Mouse (Mus musculus) myocyte (in vitro differentiated cells): ENCODE measurements around the gene Gstt4. TPM values are rescaled to one million over a fixed set of nuclear protein-coding genes. Genes with fewer than 3 reads are reported as not detected.

Source experiments
- H3K27me3 ChIP-seq: one replicate; pipeline ENCODE4 v1.6.1; 2011; ENCODE audit not compliant: control insufficient read depth, insufficient read depth, insufficient read length
- H3K36me3 ChIP-seq: one replicate; pipeline ENCODE4 v1.6.1; 2011; ENCODE audit not compliant: control insufficient read depth, insufficient read depth
- H3K4me2 ChIP-seq: one replicate; pipeline ENCODE4 v1.6.1; 2011; ENCODE audit warnings: low read depth, control low read depth
- H3K4me3 ChIP-seq: one replicate; pipeline ENCODE4 v1.5.1; 2011; ENCODE audit warnings: mild to moderate bottlenecking, control low read depth, moderate library complexity
- H3K79me2 ChIP-seq: one replicate; pipeline ENCODE4 v1.6.1; 2011; ENCODE audit not compliant: control insufficient read depth, insufficient read depth
- H3ac ChIP-seq: one replicate; pipeline ENCODE4 v1.6.1; 2011; ENCODE audit not compliant: control insufficient read depth, insufficient read length
- CEBPB ChIP-seq: IDR thresholded peaks from 2 replicates; pipeline ENCODE4 v1.6.1; 2011; ENCODE audit warnings: mild to moderate bottlenecking, moderate library complexity; ENCODE audit not compliant: poor library complexity, insufficient read depth, severe bottlenecking
- E2F4 ChIP-seq: IDR thresholded peaks from one replicate; pipeline ENCODE4 v1.6.1; 2011; ENCODE audit warnings: mild to moderate bottlenecking, control low read depth, moderate library complexity; ENCODE audit not compliant: insufficient read depth
- MAX ChIP-seq: IDR thresholded peaks from one replicate; pipeline ENCODE4 v1.6.1; 2011; ENCODE audit warnings: low read depth, mild to moderate bottlenecking, control low read depth
- MYOD1 ChIP-seq, 3 experiments: IDR thresholded peaks; one replicate each; pipeline ENCODE4 v1.6.1; 2011; ENCODE audit warnings: control low read depth in 2 of 3, low read depth in 2 of 3, mild to moderate bottlenecking in 2 of 3, moderate library complexity in 1 of 3; ENCODE audit not compliant: insufficient read length in 2 of 3, control insufficient read depth in 1 of 3
- MYOG ChIP-seq, 3 experiments: IDR thresholded peaks; one replicate each; pipeline ENCODE4 v1.6.1; 2011; ENCODE audit warnings: control low read depth in 2 of 3, low read depth in 2 of 3, mild to moderate bottlenecking in 2 of 3; ENCODE audit not compliant: insufficient read length in 2 of 3, control insufficient read depth in 1 of 3, insufficient read depth in 1 of 3
- POLR2A ChIP-seq: IDR thresholded peaks from one replicate; pipeline ENCODE4 v1.6.1; 2011; ENCODE audit warnings: low read depth, mild to moderate bottlenecking, control low read depth, moderate library complexity; ENCODE audit not compliant: insufficient read length
- POLR2AphosphoS2 ChIP-seq: IDR thresholded peaks from one replicate; pipeline ENCODE4 v1.6.1; 2011; ENCODE audit warnings: low read depth, control low read depth; ENCODE audit not compliant: insufficient read length
- REST ChIP-seq: IDR thresholded peaks from one replicate; pipeline ENCODE4 v1.6.1; 2011; ENCODE audit warnings: mild to moderate bottlenecking, control low read depth, moderate library complexity; ENCODE audit not compliant: insufficient read depth, insufficient read length
- SRF ChIP-seq: IDR thresholded peaks from one replicate; pipeline ENCODE4 v1.6.1; 2011; ENCODE audit warnings: low read depth; ENCODE audit not compliant: control insufficient read depth, insufficient read length
- TCF12 ChIP-seq: IDR thresholded peaks from one replicate; pipeline ENCODE4 v1.6.1; 2011; ENCODE audit warnings: mild to moderate bottlenecking, control low read depth; ENCODE audit not compliant: poor library complexity, insufficient read depth, severe bottlenecking
- TCF3 ChIP-seq: IDR thresholded peaks from one replicate; pipeline ENCODE4 v1.6.1; 2011; ENCODE audit warnings: low read depth, control low read depth; ENCODE audit not compliant: insufficient read length
- USF1 ChIP-seq: IDR thresholded peaks from one replicate; pipeline ENCODE4 v1.6.1; 2011; ENCODE audit warnings: low read depth, mild to moderate bottlenecking, control low read depth, moderate library complexity
- polyA plus RNA-seq: library from polyadenylated mRNA; unstranded; fragments of >200 nt; fragmentation: generic; extraction: Trizol; gene quantifications from one replicate; pipeline ENCODE4 v1.2.1, GENCODE M21; 2012; ENCODE audit warnings: missing spikeins

Gene Gstt4
- polyA plus RNA-seq, 1 experiment = not detected

DNA sequence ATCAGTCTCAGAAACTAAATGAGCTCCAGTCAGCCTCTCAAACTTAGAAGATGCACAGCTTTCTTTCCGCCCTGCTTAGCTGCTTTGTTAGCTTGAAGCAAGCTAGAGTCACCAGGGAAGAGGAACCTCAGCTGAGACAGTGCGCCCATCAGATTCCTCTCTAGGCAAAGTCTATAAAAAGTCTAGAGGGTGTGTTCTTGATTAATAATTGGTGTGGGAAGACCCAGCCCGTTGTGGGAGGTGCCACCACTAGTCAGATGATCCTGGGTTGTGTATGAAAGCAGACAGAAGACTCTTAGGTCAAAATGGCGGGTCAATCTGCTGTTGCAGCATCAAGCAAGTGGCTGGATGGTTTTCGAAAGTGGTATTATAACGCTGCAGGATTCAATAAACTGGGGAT lies 55.5 kb downstream of the Gstt4 start:
- Histone ChIP-seq H3K79me2 (peaks cover 21% of the 10 kb centered on the region), H3K27me3 (no peaks in the 10 kb centered on the region), H3K4me2 (no peak overlapping the region), H3ac (no peak overlapping the region), H3K4me3 (no peak overlapping the region), H3K36me3 (no peaks in the 10 kb centered on the region)
- TF ChIP-seq TCF12 = no peak
- TF ChIP-seq POLR2A = no peak
- TF ChIP-seq E2F4 = no peak
- TF ChIP-seq CEBPB = no peak
- no peak for TF ChIP-seq MYOG (IDR thresholded peaks at IDR 0.05; ENCODE audit: control insufficient read depth in 1 of 3, insufficient read depth in 1 of 3, insufficient read length in 2 of 3, low read depth in 2 of 3)
- no peak for TF ChIP-seq MYOD1 (IDR thresholded peaks at IDR 0.05; ENCODE audit: control insufficient read depth in 1 of 3, insufficient read length in 2 of 3, low read depth in 2 of 3)
- no peak for TF ChIP-seq MAX
- no peak for TF ChIP-seq SRF
- no peak for TF ChIP-seq REST
- no peak for TF ChIP-seq POLR2AphosphoS2
- TF ChIP-seq USF1 = no peak
- no peak for TF ChIP-seq TCF3

Other genes starting within 250 kb of the Gstt4 start
- gene Ggt5, start 233.2 kb downstream of the Gstt4 start, polyA plus RNA-seq = 0.22 TPM
- gene Susd2, start 178.5 kb downstream of the Gstt4 start, polyA plus RNA-seq = 0.12 TPM
- 24.0 TPM for gene Cabin1, start 58.2 kb downstream of the Gstt4 start, polyA plus RNA-seq
- gene Ddt, start 49.1 kb downstream of the Gstt4 start, polyA plus RNA-seq = 64.2 TPM
- gene Gm20441, start 41.6 kb downstream of the Gstt4 start, polyA plus RNA-seq = not detected
- 0.13 TPM for gene Gstt3, start 41.1 kb downstream of the Gstt4 start, polyA plus RNA-seq
- 1.3 TPM for gene Gstt1, start 24.0 kb downstream of the Gstt4 start, polyA plus RNA-seq
- gene Gstt2, start 14.9 kb upstream of the Gstt4 start, polyA plus RNA-seq = 1.4 TPM
- gene Mif, start 37.7 kb upstream of the Gstt4 start, polyA plus RNA-seq = 3,517 TPM
- gene Derl3, start 70.9 kb upstream of the Gstt4 start, polyA plus RNA-seq = 0.58 TPM
- gene Smarcb1, start 99.1 kb upstream of the Gstt4 start, polyA plus RNA-seq = 142 TPM
- 441 TPM for gene Chchd10, start 110.6 kb upstream of the Gstt4 start, polyA plus RNA-seq
- gene Mmp11, start 114.0 kb upstream of the Gstt4 start, polyA plus RNA-seq = 121 TPM
- gene Gm867, start 118.1 kb upstream of the Gstt4 start, polyA plus RNA-seq = 3.2 TPM
- gene Vpreb3, start 120.5 kb upstream of the Gstt4 start, polyA plus RNA-seq = 0.48 TPM
- gene Gm5134, start 132.0 kb upstream of the Gstt4 start, polyA plus RNA-seq = 0.01 TPM
- 5.7 TPM for gene Zfp280b, start 210.1 kb upstream of the Gstt4 start, polyA plus RNA-seq